Mouse (Mus musculus) midbrain, embryonic 10.5 days (tissue): ENCODE measurements at regions not wholly inside any gene's neighbourhood (a gene's known extent, or its start where the extent isn't known, plus 50 kb on each side); places are given as distances from the start of the nearest gene placed in this dataset.

Experiments used
- DNase-seq: peaks from one replicate; pipeline ENCODE4 v3.0.0-alpha.2; 2017; ENCODE audit warnings: low spot score
- H3K27ac ChIP-seq: fragments of 300-500 bp; sonication (generic); replicated peaks from 2 replicates; pipeline ENCODE4 v1.5.1; 2016; ENCODE audit warnings: mild to moderate bottlenecking
- H3K27me3 ChIP-seq: fragments of 300-500 bp; sonication (generic); 2 replicates; pipeline ENCODE4 v1.6.1; 2016; ENCODE audit warnings: low read depth, mild to moderate bottlenecking; ENCODE audit not compliant: poor library complexity, severe bottlenecking
- H3K36me3 ChIP-seq: fragments of 300-500 bp; sonication (generic); 2 replicates; pipeline ENCODE4 v1.6.1; 2016; ENCODE audit warnings: mild to moderate bottlenecking, moderate library complexity
- H3K4me1 ChIP-seq: fragments of 300-500 bp; sonication (generic); 2 replicates; pipeline ENCODE4 v1.6.1; 2016
- H3K4me3 ChIP-seq: fragments of 300-500 bp; sonication (generic); 2 replicates; pipeline ENCODE4 v1.5.1; 2016; ENCODE audit warnings: mild to moderate bottlenecking, moderate library complexity
- H3K9me3 ChIP-seq: fragments of 300-500 bp; sonication (generic); replicated peaks from 2 replicates; pipeline ENCODE4 v1.6.1; 2016; ENCODE audit warnings: mild to moderate bottlenecking
- WGBS: fragments of 180-500 bp; shearing (Covaris S2); methylation state at CpG from one replicate; pipeline ENCODE4 v1.1.7; 2016; 5-methylcytosine and 5-hydroxymethylcytosine counted together

- H3K9me3 ChIP-seq: 0 out of 2 replicates have a peak, but pooled peaks cover 5% of the 10 kb centered on the region
- no peak overlapping the region for H3K4me3 ChIP-seq
- peaks cover 21% of the 10 kb centered on the region for H3K27me3 ChIP-seq
- no peak for DNase-seq
- peaks cover 18% of the 10 kb centered on the region for H3K4me1 ChIP-seq
- H3K27ac ChIP-seq: no peak overlapping the region
- H3K36me3 ChIP-seq: no peaks in the 10 kb centered on the region
- WGBS: 67% methylated on average over 7 of the region's 7 CpGs
Observed at GRCm38 (mm10) chr16:21298866-21299265, 94.3 kb downstream of the Ephb3 start.

GRCm38 (mm10) chr16:21305859-21306258 lies 101.3 kb downstream of the Ephb3 start:
- peaks cover 20% of the 10 kb centered on the region for H3K4me1 ChIP-seq
- H3K36me3 ChIP-seq: no peaks in the 10 kb centered on the region
- 85% methylated on average over 3 of the region's 3 CpGs for WGBS
- H3K27me3 ChIP-seq: peaks cover 40% of the 10 kb centered on the region
- no peak overlapping the region for H3K4me3 ChIP-seq
- H3K9me3 ChIP-seq: 0 out of 2 replicates have a peak, but pooled peaks cover 5% of the 10 kb centered on the region
- DNase-seq: no peak
- H3K27ac ChIP-seq: no peak overlapping the region

- H3K4me1 ChIP-seq: peaks cover 32% of the 10 kb centered on the region
- H3K4me3 ChIP-seq: no peak overlapping the region
- no peak overlapping the region for H3K27ac ChIP-seq
- H3K36me3 ChIP-seq: no peaks in the 10 kb centered on the region
- no peak for DNase-seq
- WGBS: 60% methylated on average over 8 of the region's 8 CpGs
- H3K27me3 ChIP-seq: peaks cover 55% of the 10 kb centered on the region
- no peaks in the 10 kb centered on the region for H3K9me3 ChIP-seq
Observed at GRCm38 (mm10) chr16:21308513-21308912, 104.0 kb downstream of the Ephb3 start.

- H3K4me1 ChIP-seq: peaks cover 36% of the 10 kb centered on the region
- peaks cover 56% of the 10 kb centered on the region for H3K27me3 ChIP-seq
- H3K4me3 ChIP-seq: peak overlapping the region; percentile 57
- H3K36me3 ChIP-seq: no peaks in the 10 kb centered on the region
- H3K9me3 ChIP-seq: no peaks in the 10 kb centered on the region
- peak; percentile 82 for DNase-seq
- 2% methylated on average over 35 of the region's 35 CpGs for WGBS
- H3K27ac ChIP-seq: peak overlapping the region; percentile 93
Observed at GRCm38 (mm10) chr16:21310636-21311615, 106.4 kb downstream of the Ephb3 start.

GRCm38 (mm10) chr16:21311781-21312180 lies 107.2 kb downstream of the Ephb3 start:
- Histone ChIP-seq H3K4me3 (peak overlapping the region; percentile 57; the same call in 1 of the 2 replicates), H3K36me3 (no peaks in the 10 kb centered on the region), H3K9me3 (no peaks in the 10 kb centered on the region), H3K4me1 (peaks cover 38% of the 10 kb centered on the region), H3K27me3 (peaks cover 52% of the 10 kb centered on the region), H3K27ac (peak overlapping the region; percentile 93)
- DNase-seq: no peak

GRCm38 (mm10) chr16:21315751-21316151 lies 107.2 kb upstream of the Vps8 start:
- Histone ChIP-seq H3K4me1 (peaks cover 26% of the 10 kb centered on the region), H3K36me3 (no peaks in the 10 kb centered on the region)

GRCm38 (mm10) chr16:21318009-21318639 lies 104.8 kb upstream of the Vps8 start:
- H3K27me3 ChIP-seq: peaks cover 44% of the 10 kb centered on the region
- no peaks in the 10 kb centered on the region for H3K9me3 ChIP-seq
- H3K4me1 ChIP-seq: peaks cover 20% of the 10 kb centered on the region
- DNase-seq: no peak
- WGBS: 88% methylated on average over 7 of the region's 7 CpGs
- no peaks in the 10 kb centered on the region for H3K36me3 ChIP-seq
- no peak overlapping the region for H3K4me3 ChIP-seq
- no peak overlapping the region for H3K27ac ChIP-seq

More at GRCm38 (mm10) chr16:21315751-21316151, 107.2 kb upstream of the Vps8 start:
- H3K4me3 ChIP-seq: no peak overlapping the region
- DNase-seq: no peak
- H3K9me3 ChIP-seq: no peaks in the 10 kb centered on the region
- 76% methylated on average over 6 of the region's 6 CpGs for WGBS
- H3K27ac ChIP-seq: 0 out of 2 replicates have a peak overlapping the region, but pooled peaks have one; percentile 42
- peaks cover 38% of the 10 kb centered on the region for H3K27me3 ChIP-seq

- H3K36me3 ChIP-seq: no peaks in the 10 kb centered on the region
- no peaks in the 10 kb centered on the region for H3K9me3 ChIP-seq
- peaks cover 40% of the 10 kb centered on the region for H3K27me3 ChIP-seq
- no peak overlapping the region for H3K4me3 ChIP-seq
- no peak overlapping the region for H3K27ac ChIP-seq
- WGBS: 71% methylated on average over 9 of the region's 9 CpGs
- peaks cover 21% of the 10 kb centered on the region for H3K4me1 ChIP-seq
- DNase-seq: no peak
Observed at GRCm38 (mm10) chr16:21318640-21319365, 104.1 kb upstream of the Vps8 start.

GRCm38 (mm10) chr16:21320284-21320683 lies 102.6 kb upstream of the Vps8 start:
- peaks cover 40% of the 10 kb centered on the region for H3K27me3 ChIP-seq
- DNase-seq: no peak
- H3K36me3 ChIP-seq: no peaks in the 10 kb centered on the region
- 92% methylated on average over 2 of the region's 2 CpGs for WGBS
- H3K4me1 ChIP-seq: peaks cover 29% of the 10 kb centered on the region
- H3K4me3 ChIP-seq: no peak overlapping the region
- no peaks in the 10 kb centered on the region for H3K9me3 ChIP-seq
- no peak overlapping the region for H3K27ac ChIP-seq

GRCm38 (mm10) chr16:21321188-21322070 lies 101.5 kb upstream of the Vps8 start:
- H3K9me3 ChIP-seq: no peaks in the 10 kb centered on the region
- peaks cover 40% of the 10 kb centered on the region for H3K27me3 ChIP-seq
- DNase-seq: no peak
- no peak overlapping the region for H3K4me3 ChIP-seq
- WGBS: 50% methylated on average over 18 of the region's 18 CpGs
- peaks cover 22% of the 10 kb centered on the region for H3K4me1 ChIP-seq
- no peak overlapping the region for H3K27ac ChIP-seq
- no peaks in the 10 kb centered on the region for H3K36me3 ChIP-seq

GRCm38 (mm10) chr16:21322437-21322836 lies 100.5 kb upstream of the Vps8 start:
- DNase-seq: no peak
- Histone ChIP-seq H3K27ac (peak overlapping the region; percentile 42; the same call in 1 of the 2 replicates), H3K4me3 (no peak overlapping the region), H3K4me1 (peaks cover 22% of the 10 kb centered on the region), H3K36me3 (no peaks in the 10 kb centered on the region), H3K27me3 (peaks cover 40% of the 10 kb centered on the region), H3K9me3 (no peaks in the 10 kb centered on the region)
- WGBS: 58% methylated on average over 10 of the region's 10 CpGs
